Mouse (Mus musculus): ENCODE results near the gene Men1.

DNA sequence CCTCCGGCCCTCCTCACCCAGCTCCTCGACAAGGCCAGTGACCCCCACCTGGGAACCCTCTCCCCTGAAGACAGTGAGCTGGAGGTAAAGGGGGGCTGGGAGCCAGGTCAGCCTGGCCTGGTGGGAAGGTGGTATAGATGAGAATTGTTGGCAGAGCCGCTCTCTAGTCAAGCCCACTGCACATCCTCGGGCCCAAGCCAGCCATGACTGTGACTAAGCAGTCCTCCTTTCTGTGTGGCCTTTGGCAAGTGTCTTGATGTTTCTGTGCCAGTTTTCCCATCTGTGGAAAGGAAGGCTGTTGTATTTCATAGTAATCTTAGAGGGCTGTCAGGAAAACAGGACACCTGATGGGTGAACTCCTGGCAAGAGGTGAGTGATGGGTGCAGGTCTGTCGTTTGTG, 9.2 kb downstream of the Men1 start:
- TF ChIP-seq EP300 (IDR thresholded peaks at IDR 0.05; ENCODE audit: insufficient read depth, low read depth, low read length) (no peak), CTCF (IDR thresholded peaks at IDR 0.05) (no peak)

Data from heart, adult 2 months (tissue).